Mouse (Mus musculus): Measurements from ENCODE around the gene Synpo2. TPM values are rescaled to one million over a fixed set of nuclear protein-coding genes. Genes with fewer than 3 reads are reported as not detected.

Gene Synpo2
- polyA plus RNA-seq, 1 experiment from 2014 or later, result 23.7 TPM

DNA sequence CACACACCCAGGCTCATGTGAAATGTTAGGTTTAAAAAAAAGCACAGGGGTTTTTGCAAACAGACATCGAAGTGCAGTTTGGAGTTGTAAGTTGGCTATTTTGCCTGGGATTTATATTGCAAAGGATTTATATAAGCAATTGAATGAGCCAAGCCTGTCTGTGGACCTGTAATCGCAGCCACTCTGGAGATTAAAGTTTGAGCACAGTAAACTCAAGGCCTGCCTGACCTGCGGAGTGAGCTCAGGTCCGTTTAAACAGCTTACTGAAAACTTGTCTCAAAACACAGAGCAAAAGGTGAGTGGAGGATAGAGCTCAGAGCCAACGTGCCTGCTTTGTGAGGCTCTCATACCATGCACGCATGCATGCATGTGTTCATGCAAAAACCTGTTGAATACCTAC lies 30.9 kb downstream of the Synpo2 start:
- Histone ChIP-seq H3K4me2 (0 out of 2 replicates have a peak overlapping the region, but pooled peaks have one; percentile 3), H3K27ac (ENCODE audit: poor library complexity, severe bottlenecking) (peak overlapping the region; percentile 34), H3K9me3 (replicated peaks) (no peaks in the 10 kb centered on the region), H3K36me3 (no peaks in the 10 kb centered on the region), H3K4me3 (no peak overlapping the region), H3K27me3 (replicated peaks) (no peaks in the 10 kb centered on the region), H3K9ac (no peak overlapping the region), H3K4me1 (replicated peaks) (peaks cover 9% of the 10 kb centered on the region; the same call in 1 of the 2 replicates)
- WGBS, result 52% methylated on average over 6 of the region's 6 CpGs
- 0 out of 2 replicates have a peak, but pooled peaks have one; percentile 29 for ATAC-seq (ENCODE audit: insufficient number of reproducible peaks, low FRiP score)

DNA sequence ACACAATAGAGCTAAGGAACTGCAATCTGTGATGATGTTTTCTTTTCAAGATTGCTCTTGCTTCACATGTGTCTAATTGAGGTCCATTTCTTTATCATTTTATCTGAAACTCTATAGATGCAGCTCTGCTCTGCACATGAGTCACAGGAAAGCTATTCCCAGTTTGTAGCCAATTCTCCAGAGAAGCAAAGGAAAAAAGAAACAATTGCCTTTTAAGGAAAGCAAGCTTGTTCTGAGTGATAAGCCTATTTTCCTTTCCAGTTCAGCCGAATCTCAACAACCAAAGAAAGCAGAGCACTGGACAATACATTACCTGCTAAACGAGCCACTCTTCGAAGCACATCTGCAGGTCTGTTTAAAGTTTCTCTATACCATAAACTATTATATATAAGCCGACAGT lies 31.3 kb downstream of the Synpo2 start:
- H3K4me3 ChIP-seq, result no peak overlapping the region
- no peaks in the 10 kb centered on the region for H3K9me3 ChIP-seq (replicated peaks)
- peak overlapping the region; percentile 34 for H3K27ac ChIP-seq (ENCODE audit: poor library complexity, severe bottlenecking)
- no peaks in the 10 kb centered on the region for H3K36me3 ChIP-seq
- H3K9ac ChIP-seq, result no peak overlapping the region
- 0 out of 2 replicates have a peak, but pooled peaks have one; percentile 59 for ATAC-seq (ENCODE audit: insufficient number of reproducible peaks, low FRiP score)
- H3K27me3 ChIP-seq (replicated peaks), result no peaks in the 10 kb centered on the region
- peaks cover 9% of the 10 kb centered on the region; the same call in 1 of the 2 replicates for H3K4me1 ChIP-seq (replicated peaks)
- 31% methylated on average over 4 of the region's 4 CpGs for WGBS
- 0 out of 2 replicates have a peak overlapping the region, but pooled peaks have one; percentile 3 for H3K4me2 ChIP-seq

DNA sequence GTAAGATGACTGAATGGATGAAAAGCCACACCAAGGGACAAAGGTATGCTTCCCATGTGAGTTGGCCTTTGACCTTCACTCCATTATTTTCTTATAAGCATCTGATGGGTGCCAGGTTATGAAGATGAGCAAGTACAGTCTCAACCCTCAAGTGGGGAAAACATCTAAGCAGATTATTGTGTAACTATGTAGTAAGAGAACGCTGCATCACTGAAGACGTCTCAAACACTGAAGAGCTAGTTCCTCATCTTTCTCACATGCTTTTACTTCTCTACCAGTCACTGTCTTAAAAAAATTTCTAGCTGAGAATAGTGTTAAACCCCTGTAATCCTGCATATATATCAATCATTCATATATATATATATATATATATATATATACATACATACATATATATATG lies 34.2 kb downstream of the Synpo2 start:
- Histone ChIP-seq H3K4me1 (replicated peaks) (peaks cover 9% of the 10 kb centered on the region; the same call in 1 of the 2 replicates), H3K27me3 (replicated peaks) (no peaks in the 10 kb centered on the region), H3K36me3 (no peaks in the 10 kb centered on the region), H3K27ac (ENCODE audit: poor library complexity, severe bottlenecking) (no peak overlapping the region), H3K4me3 (no peak overlapping the region), H3K4me2 (no peak overlapping the region), H3K9ac (no peak overlapping the region), H3K9me3 (replicated peaks) (no peaks in the 10 kb centered on the region)
- no peak for ATAC-seq (ENCODE audit: insufficient number of reproducible peaks, low FRiP score)
- WGBS, result 80% methylated on average over 2 of the region's 2 CpGs

- H3K36me3 ChIP-seq, result no peaks in the 10 kb centered on the region
- WGBS, result 86% methylated on average over 4 of the region's 4 CpGs
- no peak overlapping the region for H3K9ac ChIP-seq
- H3K27me3 ChIP-seq (replicated peaks), result no peaks in the 10 kb centered on the region
- H3K4me2 ChIP-seq, result no peak overlapping the region
- H3K9me3 ChIP-seq (replicated peaks), result no peaks in the 10 kb centered on the region
- H3K4me3 ChIP-seq, result no peak overlapping the region
- no peak overlapping the region for H3K27ac ChIP-seq (ENCODE audit: poor library complexity, severe bottlenecking)
- no peak for ATAC-seq (ENCODE audit: insufficient number of reproducible peaks, low FRiP score)
- peaks cover 3% of the 10 kb centered on the region for H3K4me1 ChIP-seq (replicated peaks)
Observed at GRCm38 (mm10) chr3:123193740-123194139, 42.2 kb downstream of the Synpo2 start.

- no peaks in the 10 kb centered on the region for H3K27me3 ChIP-seq (replicated peaks)
- no peak for ATAC-seq (ENCODE audit: insufficient number of reproducible peaks, low FRiP score)
- H3K36me3 ChIP-seq, result no peaks in the 10 kb centered on the region
- no peaks in the 10 kb centered on the region for H3K9me3 ChIP-seq (replicated peaks)
- H3K27ac ChIP-seq (ENCODE audit: poor library complexity, severe bottlenecking), result no peak overlapping the region
- no peak overlapping the region for H3K4me2 ChIP-seq
- H3K4me1 ChIP-seq (replicated peaks), result peaks cover 8% of the 10 kb centered on the region
- no peak overlapping the region for H3K4me3 ChIP-seq
- H3K9ac ChIP-seq, result no peak overlapping the region
Observed at GRCm38 (mm10) chr3:123191602-123192001, 44.3 kb downstream of the Synpo2 start.

GRCm38 (mm10) chr3:123190329-123190728 lies 45.6 kb downstream of the Synpo2 start:
- Histone ChIP-seq H3K4me2 (no peak overlapping the region), H3K4me3 (no peak overlapping the region), H3K9ac (no peak overlapping the region), H3K4me1 (replicated peaks) (peaks cover 8% of the 10 kb centered on the region), H3K27me3 (replicated peaks) (no peaks in the 10 kb centered on the region), H3K36me3 (no peaks in the 10 kb centered on the region), H3K9me3 (replicated peaks) (no peaks in the 10 kb centered on the region), H3K27ac (ENCODE audit: poor library complexity, severe bottlenecking) (no peak overlapping the region)
- no peak for ATAC-seq (ENCODE audit: insufficient number of reproducible peaks, low FRiP score)
- WGBS, result 56% methylated on average over 6 of the region's 6 CpGs

DNA sequence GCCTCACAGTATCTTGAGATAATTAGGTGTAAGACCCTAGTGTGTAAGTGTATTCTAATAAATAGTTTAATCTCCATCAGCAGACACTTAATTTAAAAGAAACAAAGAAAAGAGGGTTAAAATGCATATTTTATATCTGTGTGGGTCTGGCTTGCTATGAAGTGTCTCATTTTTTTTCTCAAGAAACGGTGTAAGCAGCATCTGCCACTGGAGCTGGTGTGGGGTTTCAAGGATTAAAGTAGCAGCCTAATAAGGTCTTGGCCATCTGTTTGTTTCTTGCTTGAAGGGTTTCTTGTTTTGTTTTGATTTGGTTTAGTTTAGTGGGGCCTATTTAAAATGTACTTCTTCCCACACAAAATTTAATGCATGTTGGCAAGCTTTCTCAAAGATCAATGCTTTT lies 46.1 kb downstream of the Synpo2 start:
- 61% methylated on average over 1 of the region's 1 CpGs for WGBS
- Histone ChIP-seq H3K27ac (ENCODE audit: poor library complexity, severe bottlenecking) (no peak overlapping the region), H3K36me3 (no peaks in the 10 kb centered on the region), H3K27me3 (replicated peaks) (no peaks in the 10 kb centered on the region), H3K4me1 (replicated peaks) (peaks cover 8% of the 10 kb centered on the region), H3K9me3 (replicated peaks) (no peaks in the 10 kb centered on the region), H3K4me3 (no peak overlapping the region), H3K4me2 (no peak overlapping the region), H3K9ac (no peak overlapping the region)
- no peak for ATAC-seq (ENCODE audit: insufficient number of reproducible peaks, low FRiP score)

- Histone ChIP-seq H3K4me2 (no peak overlapping the region), H3K36me3 (no peaks in the 10 kb centered on the region), H3K4me1 (replicated peaks) (peaks cover 8% of the 10 kb centered on the region), H3K9ac (no peak overlapping the region), H3K9me3 (replicated peaks) (no peaks in the 10 kb centered on the region), H3K27me3 (replicated peaks) (no peaks in the 10 kb centered on the region), H3K27ac (ENCODE audit: poor library complexity, severe bottlenecking) (no peak overlapping the region), H3K4me3 (no peak overlapping the region)
- 84% methylated on average over 12 of the region's 12 CpGs for WGBS
- ATAC-seq (ENCODE audit: insufficient number of reproducible peaks, low FRiP score), result no peak
Observed at GRCm38 (mm10) chr3:123188616-123189230, 47.2 kb downstream of the Synpo2 start.

DNA sequence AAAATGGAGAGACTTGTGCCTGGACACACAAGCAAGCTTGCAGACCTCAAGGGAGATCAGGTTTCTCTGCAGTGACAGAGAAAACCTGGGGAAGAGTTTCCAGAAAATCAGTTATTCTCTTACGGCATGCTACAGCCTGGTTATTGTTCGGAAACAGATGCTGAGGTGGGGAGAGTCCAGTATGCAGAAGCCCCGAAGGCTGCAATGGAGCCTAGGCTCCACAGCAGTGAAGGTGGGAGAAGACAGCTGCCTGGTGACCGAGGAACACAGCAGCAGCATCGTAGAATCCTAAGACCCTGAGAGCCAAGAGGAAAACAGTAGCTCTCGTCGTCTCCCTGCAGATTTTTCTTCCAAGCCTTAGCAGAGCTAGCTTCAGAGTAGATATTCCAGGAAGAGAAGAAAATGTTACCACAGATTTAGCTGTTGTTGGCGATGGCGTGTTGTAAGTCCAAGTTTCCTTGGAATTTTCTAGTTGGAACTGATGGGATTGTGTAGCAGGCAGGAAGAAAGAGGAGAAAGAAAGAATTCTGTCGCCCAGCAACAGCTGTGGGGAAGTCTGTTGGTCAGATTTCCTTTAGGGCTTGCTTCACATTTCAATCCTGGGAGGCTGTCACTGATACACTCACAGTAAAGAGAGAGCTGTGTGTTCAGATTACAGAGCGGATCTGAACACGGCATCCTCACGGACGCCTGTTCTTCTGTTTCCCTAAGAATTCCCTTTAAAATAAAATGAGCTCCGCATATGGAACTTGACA lies 48.4 kb downstream of the Synpo2 start:
- Histone ChIP-seq H3K4me2 (no peak overlapping the region), H3K4me3 (no peak overlapping the region), H3K36me3 (no peaks in the 10 kb centered on the region), H3K27me3 (replicated peaks) (no peaks in the 10 kb centered on the region), H3K27ac (ENCODE audit: poor library complexity, severe bottlenecking) (no peak overlapping the region), H3K9me3 (replicated peaks) (no peaks in the 10 kb centered on the region), H3K9ac (no peak overlapping the region), H3K4me1 (replicated peaks) (peaks cover 8% of the 10 kb centered on the region)
- no peak for ATAC-seq (ENCODE audit: insufficient number of reproducible peaks, low FRiP score)
- WGBS, result 69% methylated on average over 15 of the region's 15 CpGs

- peaks cover 7% of the 10 kb centered on the region for H3K4me1 ChIP-seq (replicated peaks)
- H3K27me3 ChIP-seq (replicated peaks), result no peaks in the 10 kb centered on the region
- H3K36me3 ChIP-seq, result no peaks in the 10 kb centered on the region
- H3K27ac ChIP-seq (ENCODE audit: poor library complexity, severe bottlenecking), result no peak overlapping the region
- H3K4me2 ChIP-seq, result no peak overlapping the region
- H3K4me3 ChIP-seq, result no peak overlapping the region
- no peaks in the 10 kb centered on the region for H3K9me3 ChIP-seq (replicated peaks)
- WGBS, result 86% methylated on average over 10 of the region's 10 CpGs
- ATAC-seq (ENCODE audit: insufficient number of reproducible peaks, low FRiP score), result no peak
- no peak overlapping the region for H3K9ac ChIP-seq
Observed at GRCm38 (mm10) chr3:123185238-123185925, 50.6 kb downstream of the Synpo2 start.

DNA sequence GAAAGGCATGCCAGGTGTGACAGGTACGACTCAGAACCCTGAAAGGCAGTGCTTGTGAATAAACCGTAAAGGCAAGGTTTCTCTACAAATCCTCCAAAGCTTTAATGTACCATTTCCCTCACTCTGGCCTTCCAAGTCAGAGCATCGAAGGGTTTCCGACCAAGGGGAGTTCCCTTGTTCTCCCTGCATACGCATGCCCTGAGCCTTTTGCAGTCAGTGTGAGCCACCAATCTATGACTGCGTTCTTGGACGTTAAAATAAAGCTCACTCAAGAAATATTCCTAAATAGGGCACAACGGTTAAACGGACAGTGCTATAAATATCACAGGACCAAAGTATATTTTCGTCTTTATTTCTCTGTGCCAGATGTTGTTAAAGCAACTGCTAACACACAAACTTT lies 51.7 kb downstream of the Synpo2 start:
- no peak for ATAC-seq (ENCODE audit: insufficient number of reproducible peaks, low FRiP score)
- WGBS, result 78% methylated on average over 10 of the region's 10 CpGs
- H3K27ac ChIP-seq (ENCODE audit: poor library complexity, severe bottlenecking), result no peak overlapping the region

More for the DNA sequence above, 51.7 kb downstream of the Synpo2 start:
- Histone ChIP-seq H3K9me3 (replicated peaks) (no peaks in the 10 kb centered on the region), H3K4me3 (no peak overlapping the region), H3K4me2 (no peak overlapping the region), H3K36me3 (no peaks in the 10 kb centered on the region), H3K27me3 (replicated peaks) (no peaks in the 10 kb centered on the region), H3K4me1 (replicated peaks) (peaks cover 4% of the 10 kb centered on the region), H3K9ac (no peak overlapping the region)

Data from heart, embryonic 12.5 days (tissue).